Mouse (Mus musculus): ENCODE measurements at regions not wholly inside any gene's neighbourhood (a gene's known extent, or its start where the extent isn't known, plus 50 kb on each side); places are given as distances from the start of the nearest gene placed in this dataset.

DNA sequence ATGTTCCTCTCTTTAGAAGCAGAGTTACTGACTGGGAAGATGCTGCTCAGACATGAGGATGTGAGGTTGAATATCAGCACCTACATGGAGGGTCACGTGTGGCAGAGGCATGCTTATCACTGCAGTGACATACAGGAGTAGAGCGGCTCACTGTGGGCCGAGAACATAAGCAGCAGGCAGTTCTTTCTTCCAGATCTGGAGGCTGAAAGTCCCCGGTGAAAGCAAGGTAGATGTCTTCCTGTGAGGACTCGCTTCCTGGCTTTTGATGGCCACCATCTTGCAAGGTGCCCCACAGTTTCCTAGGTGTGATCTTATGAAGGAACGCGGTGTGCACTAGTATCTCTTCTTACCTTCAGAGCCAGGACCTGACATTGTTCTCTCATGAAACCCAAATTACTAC lies 505.5 kb upstream of the Mki67 start:
- Histone ChIP-seq H3K27ac (ENCODE audit: low read length) (no peak overlapping the region), H3K4me3 (ENCODE audit: low read length) (no peak overlapping the region), H3K36me3 (ENCODE audit: insufficient read depth, low read length) (no peaks in the 10 kb centered on the region), H3K9ac (replicated peaks; ENCODE audit: low read length) (no peak overlapping the region), H3K4me1 (ENCODE audit: insufficient read depth, low read length) (peaks cover 19% of the 10 kb centered on the region), H3K27me3 (ENCODE audit: insufficient read depth, low read length) (no peaks in the 10 kb centered on the region), H3K9me3 (ENCODE audit: low read length) (no peaks in the 10 kb centered on the region), H3K4me2 (replicated peaks; ENCODE audit: low read depth, low read length) (no peak overlapping the region)
- WGBS, result 91% methylated on average over 7 of the region's 7 CpGs
- ATAC-seq (ENCODE audit: low FRiP score, low TSS enrichment), result no peak

- H3K9me3 ChIP-seq (ENCODE audit: low read length), result no peaks in the 10 kb centered on the region
- ATAC-seq (ENCODE audit: low FRiP score, low TSS enrichment), result no peak
- H3K27ac ChIP-seq (ENCODE audit: low read length), result no peak overlapping the region
- no peak overlapping the region for H3K4me2 ChIP-seq (replicated peaks; ENCODE audit: low read depth, low read length)
- H3K27me3 ChIP-seq (ENCODE audit: insufficient read depth, low read length), result no peaks in the 10 kb centered on the region
- no peaks in the 10 kb centered on the region for H3K4me1 ChIP-seq (ENCODE audit: insufficient read depth, low read length)
- 69% methylated on average over 7 of the region's 7 CpGs for WGBS
- H3K4me3 ChIP-seq (ENCODE audit: low read length), result no peak overlapping the region
- no peaks in the 10 kb centered on the region for H3K36me3 ChIP-seq (ENCODE audit: insufficient read depth, low read length)
- H3K9ac ChIP-seq (replicated peaks; ENCODE audit: low read length), result no peak overlapping the region
These were observed 509.9 kb upstream of the Mki67 start for GRCm38 (mm10) chr7:136226031-136226430.

GRCm38 (mm10) chr7:136228331-136228730 lies 512.2 kb upstream of the Mki67 start:
- 67% methylated on average over 2 of the region's 2 CpGs for WGBS
- Histone ChIP-seq H3K9ac (replicated peaks; ENCODE audit: low read length) (no peak overlapping the region), H3K9me3 (ENCODE audit: low read length) (no peaks in the 10 kb centered on the region), H3K27me3 (ENCODE audit: insufficient read depth, low read length) (no peaks in the 10 kb centered on the region), H3K4me3 (ENCODE audit: low read length) (no peak overlapping the region), H3K27ac (ENCODE audit: low read length) (no peak overlapping the region), H3K4me1 (ENCODE audit: insufficient read depth, low read length) (no peaks in the 10 kb centered on the region; the same call in 1 of the 2 replicates), H3K36me3 (ENCODE audit: insufficient read depth, low read length) (no peaks in the 10 kb centered on the region), H3K4me2 (replicated peaks; ENCODE audit: low read depth, low read length) (no peak overlapping the region)
- no peak for ATAC-seq (ENCODE audit: low FRiP score, low TSS enrichment)

GRCm38 (mm10) chr7:136229592-136229991 lies 513.4 kb upstream of the Mki67 start:
- Histone ChIP-seq H3K4me3 (ENCODE audit: low read length) (no peak overlapping the region), H3K9me3 (ENCODE audit: low read length) (no peaks in the 10 kb centered on the region), H3K4me1 (ENCODE audit: insufficient read depth, low read length) (no peaks in the 10 kb centered on the region; the same call in 1 of the 2 replicates), H3K9ac (replicated peaks; ENCODE audit: low read length) (no peak overlapping the region), H3K27ac (ENCODE audit: low read length) (no peak overlapping the region), H3K27me3 (ENCODE audit: insufficient read depth, low read length) (no peaks in the 10 kb centered on the region), H3K4me2 (replicated peaks; ENCODE audit: low read depth, low read length) (no peak overlapping the region), H3K36me3 (ENCODE audit: insufficient read depth, low read length) (no peaks in the 10 kb centered on the region)
- 67% methylated on average over 11 of the region's 11 CpGs for WGBS
- no peak for ATAC-seq (ENCODE audit: low FRiP score, low TSS enrichment)

DNA sequence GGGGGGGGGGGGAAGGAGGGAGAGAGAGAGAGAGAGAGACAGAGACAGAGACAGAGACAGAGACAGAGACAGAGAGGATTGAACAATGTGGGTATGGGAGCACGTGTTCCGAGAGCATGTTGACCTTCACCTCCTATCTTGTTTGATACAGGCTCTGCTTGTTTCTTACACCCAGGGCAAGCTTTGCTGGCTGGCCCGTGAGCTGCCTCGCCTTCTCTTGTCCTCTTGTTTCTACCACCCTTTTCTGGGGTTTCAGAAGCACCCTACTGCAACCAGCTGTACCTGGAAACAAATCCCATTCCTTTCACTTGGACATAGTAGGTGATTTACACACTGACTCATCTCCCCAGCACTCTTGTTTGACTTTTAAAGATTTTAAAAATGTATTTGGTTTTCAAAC lies 516.0 kb upstream of the Mki67 start:
- Histone ChIP-seq H3K4me2 (replicated peaks; ENCODE audit: low read depth, low read length) (no peak overlapping the region), H3K27ac (ENCODE audit: low read length) (no peak overlapping the region), H3K9me3 (ENCODE audit: low read length) (no peaks in the 10 kb centered on the region), H3K36me3 (ENCODE audit: insufficient read depth, low read length) (no peaks in the 10 kb centered on the region), H3K4me3 (ENCODE audit: low read length) (no peak overlapping the region), H3K9ac (replicated peaks; ENCODE audit: low read length) (no peak overlapping the region), H3K27me3 (ENCODE audit: insufficient read depth, low read length) (no peaks in the 10 kb centered on the region), H3K4me1 (ENCODE audit: insufficient read depth, low read length) (peaks cover 9% of the 10 kb centered on the region; the same call in 1 of the 2 replicates)
- no peak for ATAC-seq (ENCODE audit: low FRiP score, low TSS enrichment)
- 81% methylated on average over 4 of the region's 4 CpGs for WGBS

DNA sequence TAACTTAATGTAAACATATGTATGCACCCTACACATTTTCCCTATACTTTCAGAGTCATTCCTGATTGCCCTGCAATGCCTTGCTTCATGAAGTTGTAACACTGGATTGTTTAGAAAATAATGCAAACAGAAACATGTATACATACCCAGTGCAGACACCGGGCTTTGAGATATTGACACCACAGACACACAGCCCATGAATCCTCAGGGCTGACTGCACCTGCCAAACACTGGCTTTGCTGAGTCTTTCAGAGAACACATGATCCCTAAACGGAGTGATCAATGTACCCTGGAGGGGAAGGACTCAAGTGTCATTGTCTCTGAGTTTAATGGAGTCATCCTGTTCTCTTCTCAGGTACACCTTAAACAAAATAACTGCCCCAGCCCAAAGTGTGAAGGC lies 519.4 kb upstream of the Mki67 start:
- no peak for ATAC-seq (ENCODE audit: low FRiP score, low TSS enrichment)
- H3K4me2 ChIP-seq (replicated peaks; ENCODE audit: low read depth, low read length), result no peak overlapping the region
- no peaks in the 10 kb centered on the region for H3K36me3 ChIP-seq (ENCODE audit: insufficient read depth, low read length)
- H3K9ac ChIP-seq (replicated peaks; ENCODE audit: low read length), result no peak overlapping the region
- H3K4me1 ChIP-seq (ENCODE audit: insufficient read depth, low read length), result peaks cover 9% of the 10 kb centered on the region; the same call in 1 of the 2 replicates
- H3K27me3 ChIP-seq (ENCODE audit: insufficient read depth, low read length), result no peaks in the 10 kb centered on the region
- H3K27ac ChIP-seq (ENCODE audit: low read length), result no peak overlapping the region
- H3K4me3 ChIP-seq (ENCODE audit: low read length), result no peak overlapping the region
- H3K9me3 ChIP-seq (ENCODE audit: low read length), result no peaks in the 10 kb centered on the region
- 29% methylated on average over 2 of the region's 2 CpGs for WGBS

- no peak overlapping the region for H3K4me3 ChIP-seq (ENCODE audit: low read length)
- no peak overlapping the region for H3K9ac ChIP-seq (replicated peaks; ENCODE audit: low read length)
- peaks cover 9% of the 10 kb centered on the region; the same call in 1 of the 2 replicates for H3K4me1 ChIP-seq (ENCODE audit: insufficient read depth, low read length)
- H3K36me3 ChIP-seq (ENCODE audit: insufficient read depth, low read length), result no peaks in the 10 kb centered on the region
- no peak overlapping the region for H3K4me2 ChIP-seq (replicated peaks; ENCODE audit: low read depth, low read length)
- no peaks in the 10 kb centered on the region for H3K9me3 ChIP-seq (ENCODE audit: low read length)
- H3K27me3 ChIP-seq (ENCODE audit: insufficient read depth, low read length), result no peaks in the 10 kb centered on the region
- ATAC-seq (ENCODE audit: low FRiP score, low TSS enrichment), result peak; percentile 59
- 41% methylated on average over 10 of the region's 10 CpGs for WGBS
- no peak overlapping the region for H3K27ac ChIP-seq (ENCODE audit: low read length)
These were observed 520.2 kb upstream of the Mki67 start for GRCm38 (mm10) chr7:136236391-136236790.

- ATAC-seq (ENCODE audit: low FRiP score, low TSS enrichment), result no peak
- H3K9me3 ChIP-seq (ENCODE audit: low read length), result no peaks in the 10 kb centered on the region
- H3K27me3 ChIP-seq (ENCODE audit: insufficient read depth, low read length), result no peaks in the 10 kb centered on the region
- H3K4me1 ChIP-seq (ENCODE audit: insufficient read depth, low read length), result no peaks in the 10 kb centered on the region
- 71% methylated on average over 6 of the region's 6 CpGs for WGBS
- no peak overlapping the region for H3K4me3 ChIP-seq (ENCODE audit: low read length)
- no peak overlapping the region for H3K27ac ChIP-seq (ENCODE audit: low read length)
- no peak overlapping the region for H3K4me2 ChIP-seq (replicated peaks; ENCODE audit: low read depth, low read length)
- H3K9ac ChIP-seq (replicated peaks; ENCODE audit: low read length), result no peak overlapping the region
- no peaks in the 10 kb centered on the region for H3K36me3 ChIP-seq (ENCODE audit: insufficient read depth, low read length)
These were observed 549.5 kb upstream of the Mki67 start for GRCm38 (mm10) chr7:136265691-136266090.

DNA sequence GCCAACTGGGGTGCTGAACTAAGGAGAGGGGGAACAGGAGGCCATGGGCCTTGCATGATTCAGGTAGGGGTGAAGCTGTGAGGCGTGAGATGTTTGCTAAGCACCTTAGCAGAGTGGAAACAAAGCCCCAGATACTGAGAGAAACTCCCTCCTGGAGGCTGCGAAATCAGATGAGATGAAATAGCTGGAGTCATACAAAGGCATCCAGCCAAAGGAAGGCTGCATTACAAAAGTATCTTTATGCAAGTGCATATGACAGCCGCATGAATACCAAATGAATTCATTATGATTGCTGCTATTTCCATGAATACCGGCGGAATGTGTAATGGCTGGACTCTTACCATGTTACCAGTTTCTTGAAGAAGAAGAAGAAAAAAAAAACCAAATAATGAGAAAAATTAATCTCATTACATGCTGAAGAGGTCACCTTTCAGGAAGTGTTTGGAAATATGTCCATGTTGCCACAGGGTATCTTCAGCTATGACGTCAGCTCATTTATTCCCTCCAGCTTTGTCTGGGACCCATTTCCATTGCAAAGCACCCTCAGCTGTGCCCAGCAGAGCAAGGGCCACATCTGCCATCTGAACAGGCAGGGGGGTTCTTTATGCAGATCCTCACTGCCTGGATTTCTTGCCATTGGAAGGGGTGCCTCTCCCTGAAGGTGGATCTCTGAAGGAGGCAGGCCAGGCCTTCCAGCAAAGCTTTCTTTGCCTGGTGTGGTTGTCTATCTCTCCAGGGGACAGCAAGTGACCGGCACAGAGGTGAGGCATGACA lies 551.7 kb upstream of the Mki67 start:
- Histone ChIP-seq H3K27me3 (ENCODE audit: insufficient read depth, low read length) (0 out of 2 replicates have a peak, but pooled peaks cover 2% of the 10 kb centered on the region), H3K27ac (ENCODE audit: low read length) (no peak overlapping the region)
- ATAC-seq (ENCODE audit: low FRiP score, low TSS enrichment), result no peak

GRCm38 (mm10) chr7:136275651-136276050 lies 559.5 kb upstream of the Mki67 start:
- Histone ChIP-seq H3K4me1 (ENCODE audit: insufficient read depth, low read length) (no peaks in the 10 kb centered on the region), H3K9me3 (ENCODE audit: low read length) (no peaks in the 10 kb centered on the region), H3K36me3 (ENCODE audit: insufficient read depth, low read length) (no peaks in the 10 kb centered on the region), H3K27me3 (ENCODE audit: insufficient read depth, low read length) (0 out of 2 replicates have a peak, but pooled peaks cover 2% of the 10 kb centered on the region), H3K4me3 (ENCODE audit: low read length) (no peak overlapping the region), H3K4me2 (replicated peaks; ENCODE audit: low read depth, low read length) (no peak overlapping the region), H3K9ac (replicated peaks; ENCODE audit: low read length) (no peak overlapping the region), H3K27ac (ENCODE audit: low read length) (no peak overlapping the region)
- WGBS, result 81% methylated on average over 10 of the region's 10 CpGs
- no peak for ATAC-seq (ENCODE audit: low FRiP score, low TSS enrichment)

More for the DNA sequence above, 551.7 kb upstream of the Mki67 start:
- WGBS, result 85% methylated on average over 7 of the region's 7 CpGs
- Histone ChIP-seq H3K36me3 (ENCODE audit: insufficient read depth, low read length) (no peaks in the 10 kb centered on the region), H3K9me3 (ENCODE audit: low read length) (no peaks in the 10 kb centered on the region), H3K4me1 (ENCODE audit: insufficient read depth, low read length) (no peaks in the 10 kb centered on the region), H3K4me2 (replicated peaks; ENCODE audit: low read depth, low read length) (no peak overlapping the region), H3K9ac (replicated peaks; ENCODE audit: low read length) (no peak overlapping the region), H3K4me3 (ENCODE audit: low read length) (no peak overlapping the region)

Measured in kidney, embryonic 16.5 days (tissue).